Mouse (Mus musculus): ENCODE measurements at regions not wholly inside any gene's neighbourhood (a gene's known extent, or its start where the extent isn't known, plus 50 kb on each side); places are given as distances from the start of the nearest gene placed in this dataset.

DNA sequence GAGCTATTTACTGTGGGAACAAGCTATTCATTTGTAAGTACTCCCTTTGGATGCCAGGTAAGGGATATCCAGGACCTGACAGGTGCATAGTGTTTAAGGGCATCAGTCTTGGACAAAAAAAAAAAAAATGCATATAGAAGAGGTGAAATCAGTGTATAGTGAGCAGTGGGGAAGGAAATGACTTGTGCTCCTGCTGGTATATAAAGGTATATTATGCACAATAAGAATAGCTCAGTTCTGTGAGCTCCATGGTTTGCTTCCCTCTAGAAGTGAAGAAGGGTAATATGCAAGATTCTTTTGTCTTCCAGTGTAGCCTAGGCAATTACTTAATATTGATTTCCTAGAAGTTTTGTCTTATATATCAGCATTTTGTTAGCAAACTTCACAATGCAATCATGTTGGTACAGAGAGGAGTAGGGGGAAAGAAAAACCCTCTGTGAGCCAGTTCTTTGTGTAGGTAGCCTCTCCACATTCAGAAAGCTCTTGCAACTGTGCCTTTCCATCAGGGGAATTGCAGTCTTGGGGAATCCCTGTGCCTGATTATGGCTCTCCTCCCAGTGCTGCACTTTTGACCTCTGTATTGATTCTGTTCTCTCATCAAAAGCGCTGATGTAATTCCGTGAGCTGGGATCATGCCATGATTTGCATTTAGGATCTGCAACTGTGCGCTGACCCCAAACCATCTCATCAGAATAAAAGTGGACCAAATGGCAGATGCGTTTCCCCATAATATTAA lies 840.7 kb upstream of the Gm5150 start:
- H3K36me3 ChIP-seq (ENCODE audit: control insufficient read depth, insufficient read depth, low read length) = no peaks in the 10 kb centered on the region
- H3K9ac ChIP-seq (ENCODE audit: low read depth, low read length) = no peak overlapping the region
- no peak for ATAC-seq
- no peaks in the 10 kb centered on the region for H3K27me3 ChIP-seq (replicated peaks; ENCODE audit: control insufficient read depth, insufficient read depth, low read length)
- H3K4me3 ChIP-seq (ENCODE audit: low read length) = no peak overlapping the region
- H3K9me3 ChIP-seq (ENCODE audit: control insufficient read depth, low read length) = no peaks in the 10 kb centered on the region
- H3K27ac ChIP-seq (ENCODE audit: low read depth, low read length) = no peak overlapping the region
- H3K4me2 ChIP-seq (ENCODE audit: low read length) = no peak overlapping the region
- 22% methylated on average over 4 of the region's 4 CpGs for WGBS
- H3K4me1 ChIP-seq (ENCODE audit: control insufficient read depth, insufficient read depth, low read depth, low read length) = no peaks in the 10 kb centered on the region

DNA sequence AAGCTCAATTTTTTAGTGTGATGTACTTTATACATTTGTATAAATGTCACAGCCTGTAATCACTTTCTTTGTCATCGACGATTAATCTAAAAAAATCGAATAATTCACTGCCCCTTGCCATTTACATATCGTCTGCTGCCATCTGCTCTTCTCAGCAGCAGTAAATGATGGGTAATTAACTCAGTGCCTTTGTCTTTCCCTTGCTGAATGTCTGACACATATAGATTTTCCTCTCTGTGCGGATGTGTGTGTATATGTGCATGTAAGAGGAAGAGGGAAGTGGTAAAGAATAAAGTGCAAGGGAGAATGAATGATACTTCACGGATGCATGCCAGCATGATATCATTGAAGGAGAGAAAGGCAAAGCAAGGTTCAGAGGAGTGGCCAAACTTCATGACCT lies 814.3 kb upstream of the Gm5150 start:
- Histone ChIP-seq H3K4me2 (ENCODE audit: low read length) (no peak overlapping the region), H3K9ac (ENCODE audit: low read depth, low read length) (no peak overlapping the region), H3K36me3 (ENCODE audit: control insufficient read depth, insufficient read depth, low read length) (no peaks in the 10 kb centered on the region), H3K27ac (ENCODE audit: low read depth, low read length) (peak overlapping the region; percentile 44), H3K27me3 (replicated peaks; ENCODE audit: control insufficient read depth, insufficient read depth, low read length) (no peaks in the 10 kb centered on the region), H3K9me3 (ENCODE audit: control insufficient read depth, low read length) (no peaks in the 10 kb centered on the region), H3K4me3 (ENCODE audit: low read length) (no peak overlapping the region), H3K4me1 (ENCODE audit: control insufficient read depth, insufficient read depth, low read depth, low read length) (no peaks in the 10 kb centered on the region)
- 31% methylated on average over 6 of the region's 6 CpGs for WGBS
- ATAC-seq = peak; percentile 80

DNA sequence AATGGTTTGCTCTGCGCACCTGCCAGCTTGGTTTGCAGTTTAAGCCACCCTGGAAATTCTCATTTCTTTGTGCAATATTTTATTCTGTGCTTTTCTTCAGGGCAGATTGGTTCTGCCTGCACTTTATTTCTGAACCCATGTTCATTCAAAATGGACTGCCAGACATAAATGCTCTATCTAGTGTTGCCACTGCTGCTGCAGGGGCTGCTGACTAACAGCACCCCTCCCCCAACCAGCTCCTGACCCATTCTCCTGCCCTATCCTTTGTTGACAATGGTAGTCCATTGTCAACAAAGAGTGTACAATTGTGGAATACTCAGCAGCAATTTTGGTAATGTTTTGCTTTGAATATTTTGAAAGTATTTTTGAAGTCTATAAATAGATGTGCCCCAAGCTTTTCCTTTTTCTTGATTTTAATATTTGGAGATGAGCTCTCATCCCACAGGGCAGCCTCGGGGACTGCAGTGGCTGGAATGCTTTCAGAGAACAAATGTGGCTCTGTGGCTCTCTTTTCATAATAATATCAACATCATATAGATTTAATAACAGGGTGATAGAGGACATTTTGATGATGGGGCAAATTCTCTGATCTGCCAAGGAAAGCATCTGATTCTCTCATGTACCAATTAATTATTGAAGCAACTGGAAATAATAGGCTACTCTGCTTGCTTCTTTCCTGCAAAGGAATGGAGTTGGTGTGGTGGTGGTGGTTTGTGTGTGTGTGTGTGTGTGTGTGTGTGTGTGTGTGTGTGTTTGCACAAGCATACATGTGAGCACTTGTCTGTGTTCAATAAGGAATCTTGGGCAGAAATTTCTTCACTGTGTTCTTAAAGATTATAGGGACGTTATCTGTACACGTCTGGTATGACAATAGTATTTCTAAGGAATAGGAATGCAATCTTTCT lies 813.2 kb upstream of the Gm5150 start:
- Histone ChIP-seq H3K27me3 (replicated peaks; ENCODE audit: control insufficient read depth, insufficient read depth, low read length) (no peaks in the 10 kb centered on the region), H3K4me2 (ENCODE audit: low read length) (peak overlapping the region; percentile 39), H3K36me3 (ENCODE audit: control insufficient read depth, insufficient read depth, low read length) (no peaks in the 10 kb centered on the region), H3K9ac (ENCODE audit: low read depth, low read length) (no peak overlapping the region; the same call in 1 of the 2 replicates), H3K4me1 (ENCODE audit: control insufficient read depth, insufficient read depth, low read depth, low read length) (no peaks in the 10 kb centered on the region), H3K9me3 (ENCODE audit: control insufficient read depth, low read length) (no peaks in the 10 kb centered on the region), H3K4me3 (ENCODE audit: low read length) (no peak overlapping the region), H3K27ac (ENCODE audit: low read depth, low read length) (peak overlapping the region; percentile 84)
- WGBS = 36% methylated on average over 4 of the region's 4 CpGs
- ATAC-seq = peak; percentile 83

DNA sequence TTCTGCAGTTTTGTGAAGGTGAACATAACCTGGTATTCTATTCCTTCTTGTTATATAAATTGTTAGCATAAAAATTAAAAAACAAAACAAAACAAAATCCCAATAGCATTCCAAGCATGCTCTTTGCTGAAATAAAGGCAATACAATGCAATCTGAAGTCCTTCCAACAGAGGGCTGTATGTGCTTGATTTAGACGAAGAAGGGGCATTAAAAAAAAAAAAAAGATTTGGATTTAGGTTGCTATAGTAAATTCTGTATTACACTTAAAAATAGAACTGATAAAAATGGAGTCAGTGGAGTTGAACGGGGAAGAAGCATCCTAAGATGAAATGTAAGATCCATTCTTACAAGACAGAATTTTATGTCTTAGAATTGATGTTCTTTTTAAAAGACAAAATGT lies 810.6 kb upstream of the Gm5150 start:
- Histone ChIP-seq H3K9me3 (ENCODE audit: control insufficient read depth, low read length) (no peaks in the 10 kb centered on the region), H3K4me2 (ENCODE audit: low read length) (no peak overlapping the region), H3K4me1 (ENCODE audit: control insufficient read depth, insufficient read depth, low read depth, low read length) (no peaks in the 10 kb centered on the region), H3K9ac (ENCODE audit: low read depth, low read length) (no peak overlapping the region), H3K36me3 (ENCODE audit: control insufficient read depth, insufficient read depth, low read length) (no peaks in the 10 kb centered on the region), H3K27me3 (replicated peaks; ENCODE audit: control insufficient read depth, insufficient read depth, low read length) (no peaks in the 10 kb centered on the region), H3K4me3 (ENCODE audit: low read length) (no peak overlapping the region), H3K27ac (ENCODE audit: low read depth, low read length) (no peak overlapping the region)
- WGBS = 14% methylated on average over 2 of the region's 2 CpGs
- peak; percentile 48 for ATAC-seq

DNA sequence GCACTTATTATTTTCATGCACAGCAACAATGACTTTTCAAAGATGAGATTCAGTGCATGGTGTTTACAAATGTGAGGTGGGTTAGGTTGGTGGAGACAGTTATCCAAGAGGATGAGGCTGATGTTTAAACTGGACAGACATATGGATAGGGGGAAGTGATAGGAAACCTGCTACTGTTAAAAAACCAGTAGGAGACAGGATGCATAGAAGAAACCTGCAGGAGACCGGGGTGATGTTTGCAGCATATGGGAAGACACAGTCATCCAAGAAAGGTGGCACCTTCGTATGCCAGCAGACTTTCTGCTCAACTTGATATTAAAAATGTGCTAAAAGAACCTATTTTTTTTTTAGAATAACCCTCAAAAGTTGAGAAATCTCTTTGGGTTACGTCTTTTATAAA lies 809.9 kb upstream of the Gm5150 start:
- no peak overlapping the region for H3K9ac ChIP-seq (ENCODE audit: low read depth, low read length)
- H3K36me3 ChIP-seq (ENCODE audit: control insufficient read depth, insufficient read depth, low read length) = no peaks in the 10 kb centered on the region
- H3K27me3 ChIP-seq (replicated peaks; ENCODE audit: control insufficient read depth, insufficient read depth, low read length) = no peaks in the 10 kb centered on the region
- ATAC-seq = no peak
- no peak overlapping the region for H3K4me3 ChIP-seq (ENCODE audit: low read length)
- H3K27ac ChIP-seq (ENCODE audit: low read depth, low read length) = no peak overlapping the region; the same call in 1 of the 2 replicates
- 66% methylated on average over 3 of the region's 3 CpGs for WGBS
- no peak overlapping the region for H3K4me2 ChIP-seq (ENCODE audit: low read length)
- H3K9me3 ChIP-seq (ENCODE audit: control insufficient read depth, low read length) = no peaks in the 10 kb centered on the region
- peaks cover 1% of the 10 kb centered on the region; the same call in 1 of the 2 replicates for H3K4me1 ChIP-seq (ENCODE audit: control insufficient read depth, insufficient read depth, low read depth, low read length)

DNA sequence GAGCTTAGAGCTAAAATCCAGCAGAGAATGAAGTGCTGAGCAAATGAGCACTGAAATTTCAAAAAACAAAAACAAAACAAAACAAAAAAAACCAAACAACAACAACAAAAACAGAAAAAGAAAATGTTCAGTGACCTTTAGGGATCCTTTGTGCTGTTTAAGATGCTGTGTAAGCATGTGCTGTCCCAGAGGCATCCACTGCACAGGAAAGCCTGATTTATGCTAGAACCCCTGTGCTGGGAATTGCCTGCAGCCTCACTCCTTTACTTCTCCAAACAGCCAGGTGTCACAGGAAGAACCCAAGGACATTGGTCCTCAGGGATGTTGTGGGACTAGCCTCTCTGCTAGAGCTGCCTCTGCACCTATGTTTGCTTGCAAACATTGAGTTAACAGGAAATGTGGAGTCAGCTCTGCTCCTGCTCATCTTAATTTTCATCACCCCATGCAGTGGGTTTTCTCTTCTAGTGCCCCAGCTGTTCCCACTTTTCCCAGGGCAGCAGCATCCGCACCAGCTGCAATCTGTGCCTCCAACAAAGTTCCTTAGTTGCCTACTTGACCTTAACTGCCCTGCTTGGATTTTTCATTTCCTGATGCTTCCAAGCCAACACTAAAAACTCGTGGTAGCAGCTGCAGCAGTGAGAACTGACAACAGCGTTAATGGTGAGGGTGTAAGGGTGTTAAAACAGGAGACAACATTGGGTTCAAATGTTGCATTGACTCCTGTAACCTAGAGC lies 804.8 kb upstream of the Gm5150 start:
- H3K9ac ChIP-seq (ENCODE audit: low read depth, low read length) = no peak overlapping the region
- H3K9me3 ChIP-seq (ENCODE audit: control insufficient read depth, low read length) = no peaks in the 10 kb centered on the region
- WGBS = 35% methylated on average over 3 of the region's 3 CpGs
- peaks cover 3% of the 10 kb centered on the region; the same call in 1 of the 2 replicates for H3K4me1 ChIP-seq (ENCODE audit: control insufficient read depth, insufficient read depth, low read depth, low read length)
- no peak overlapping the region for H3K4me2 ChIP-seq (ENCODE audit: low read length)
- H3K36me3 ChIP-seq (ENCODE audit: control insufficient read depth, insufficient read depth, low read length) = no peaks in the 10 kb centered on the region
- H3K27ac ChIP-seq (ENCODE audit: low read depth, low read length) = no peak overlapping the region; the same call in 1 of the 2 replicates
- H3K27me3 ChIP-seq (replicated peaks; ENCODE audit: control insufficient read depth, insufficient read depth, low read length) = no peaks in the 10 kb centered on the region
- H3K4me3 ChIP-seq (ENCODE audit: low read length) = no peak overlapping the region
- ATAC-seq = peak; percentile 37; the same call in 1 of the 2 replicates

DNA sequence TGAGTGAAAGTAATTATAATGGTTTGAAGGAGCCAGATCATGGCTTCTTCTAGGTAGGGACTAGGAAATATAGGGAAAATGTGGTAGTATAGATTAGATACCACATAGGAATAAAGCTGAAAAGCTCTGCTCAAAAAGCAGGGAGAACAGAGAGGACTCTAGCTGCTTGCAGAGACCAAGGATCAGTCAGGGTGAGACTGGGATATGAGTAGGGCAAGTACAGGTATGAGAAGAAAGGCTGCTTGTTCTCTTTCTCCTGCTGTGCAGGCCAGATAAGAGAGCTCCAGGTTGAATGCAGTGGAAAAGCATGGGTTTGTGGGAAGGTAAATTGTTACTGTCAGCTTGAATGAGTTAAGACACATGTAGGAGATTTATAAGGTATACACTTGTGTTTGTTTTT lies 797.4 kb upstream of the Gm5150 start:
- Histone ChIP-seq H3K27ac (ENCODE audit: low read depth, low read length) (no peak overlapping the region), H3K27me3 (replicated peaks; ENCODE audit: control insufficient read depth, insufficient read depth, low read length) (no peaks in the 10 kb centered on the region), H3K4me1 (ENCODE audit: control insufficient read depth, insufficient read depth, low read depth, low read length) (no peaks in the 10 kb centered on the region), H3K4me2 (ENCODE audit: low read length) (no peak overlapping the region), H3K9ac (ENCODE audit: low read depth, low read length) (no peak overlapping the region), H3K36me3 (ENCODE audit: control insufficient read depth, insufficient read depth, low read length) (no peaks in the 10 kb centered on the region), H3K9me3 (ENCODE audit: control insufficient read depth, low read length) (no peaks in the 10 kb centered on the region), H3K4me3 (ENCODE audit: low read length) (no peak overlapping the region)
- ATAC-seq = no peak

All from hindbrain, embryonic 16.5 days (tissue).